In the genomic region with DNA sequence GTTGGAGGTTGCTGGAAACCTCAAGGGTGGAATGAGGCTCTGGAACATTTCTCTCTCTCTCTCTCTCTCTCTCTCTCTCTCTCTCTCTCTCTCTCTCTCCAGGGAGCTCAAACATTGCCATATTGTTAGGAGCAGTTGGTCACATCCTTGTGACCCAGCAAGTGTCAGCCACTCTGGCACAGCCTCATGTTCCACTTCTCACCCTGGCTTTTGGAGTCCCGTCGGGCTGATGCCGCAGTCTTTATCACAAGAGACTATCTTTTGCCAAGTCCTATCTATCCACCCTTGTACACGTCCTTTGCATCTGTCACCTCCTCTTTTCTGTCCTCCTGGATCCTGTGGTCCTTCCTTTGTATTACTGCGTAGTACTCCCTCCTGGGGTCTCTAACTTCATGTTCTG, we compare ENCODE assay signal across 16 mouse cellular contexts.
DNase-seq lines count a peak whose midpoint lies in the region; ATAC-seq and TF ChIP-seq lines count a peak whose summit lies in the region.
"Had no signal": no experiment of that assay in that cellular context is flagged by ENCODE, and none has a peak within 500 bp of the region (broad histone marks: within the 10 kb centered on the region; RNA-seq: fewer than 3 reads in every experiment).

No protein-coding gene starts in this region.

- peak; percentile 41 to 48 for DNase-seq in cerebellum, adult 18-20 months
- DNase-seq in left cerebral cortex, adult 2 months (ENCODE audit: extremely low spot score in 1 of 2, low spot score in 2 of 2), result no peak
- no peak for DNase-seq in left cerebral cortex, postnatal 10 days (ENCODE audit: extremely low spot score in 1 of 2, low spot score in 2 of 2)
- DNase-seq in forebrain, postnatal 0 days, result peak; percentile 19
- no peak for DNase-seq in liver, postnatal 0 days
- no peak for DNase-seq in ovary, postnatal 36 days (ENCODE audit: low spot score)
- DNase-seq: adrenal gland, postnatal 36 days; lung, adult 18-20 months; lung, postnatal 4 days; right cerebral cortex, postnatal 14 days had no signal

- H3K9me3 ChIP-seq in forebrain, postnatal 0 days (ENCODE audit: low read length), result no peaks in the 10 kb centered on the region
- H3K9me3 ChIP-seq in midbrain, embryonic 16.5 days (replicated peaks; ENCODE audit: control insufficient read depth, low read length, poor library complexity, severe bottlenecking), result no peaks in the 10 kb centered on the region
- H3K9me3 ChIP-seq in liver, postnatal 0 days (ENCODE audit: low read length), result no peaks in the 10 kb centered on the region
- H3K9me3 ChIP-seq: embryonic facial prominence, embryonic 10.5 days; heart, embryonic 15.5 days; limb, embryonic 15.5 days had no signal

- intact Hi-C loops in left cerebral cortex, adult 2 months (cut with DNase I), result no loop called here
- intact Hi-C loops in left cerebral cortex, postnatal 10 days (cut with DNase I), result no loop called here

- no peaks in the 10 kb centered on the region for H3K27me3 ChIP-seq in forebrain, postnatal 0 days (ENCODE audit: insufficient read depth, low read length)
- H3K27me3 ChIP-seq in midbrain, embryonic 16.5 days (ENCODE audit: control insufficient read depth, insufficient read depth, low read depth, low read length), result no peaks in the 10 kb centered on the region
- H3K27me3 ChIP-seq in liver, postnatal 0 days (ENCODE audit: insufficient read depth, low read length), result peaks cover 40% of the 10 kb centered on the region

- H3K4me3 ChIP-seq in left cerebral cortex, adult 2 months, result no peak overlapping the region
- H3K4me3 ChIP-seq in forebrain, postnatal 0 days (ENCODE audit: low read depth, low read length), result no peak overlapping the region
- no peak overlapping the region for H3K4me3 ChIP-seq in midbrain, embryonic 16.5 days (ENCODE audit: low read depth, low read length)
- H3K4me3 ChIP-seq in liver, postnatal 0 days (ENCODE audit: low read depth, low read length), result no peak overlapping the region
- H3K4me3 ChIP-seq: embryonic facial prominence, embryonic 10.5 days; erythroblast, embryonic 14.5 days; heart, embryonic 15.5 days; limb, embryonic 15.5 days had no signal

- H3K9ac ChIP-seq in forebrain, postnatal 0 days, result no peak overlapping the region
- no peak overlapping the region for H3K9ac ChIP-seq in midbrain, embryonic 16.5 days (ENCODE audit: low read depth, low read length)
- H3K9ac ChIP-seq in liver, postnatal 0 days (replicated peaks), result no peak overlapping the region
- H3K9ac ChIP-seq: heart, embryonic 15.5 days; limb, embryonic 15.5 days had no signal

- no peak for TF ChIP-seq CTCF in left cerebral cortex, adult 2 months (IDR thresholded peaks at IDR 0.05)
- TF ChIP-seq CTCF in forebrain, postnatal 0 days (IDR thresholded peaks at IDR 0.05; ENCODE audit: low read depth), result no peak
- TF ChIP-seq CTCF in liver, postnatal 0 days (IDR thresholded peaks at IDR 0.05; ENCODE audit: low read depth), result no peak

- no peak for TF ChIP-seq EP300 in liver, postnatal 0 days (IDR thresholded peaks at IDR 0.05; ENCODE audit: low read depth)

- peaks cover 19% of the 10 kb centered on the region for H3K4me1 ChIP-seq in forebrain, postnatal 0 days (ENCODE audit: insufficient read depth)
- H3K4me1 ChIP-seq in midbrain, embryonic 16.5 days (ENCODE audit: control insufficient read depth, insufficient read depth, low read length), result peaks cover 37% of the 10 kb centered on the region
- H3K4me1 ChIP-seq in liver, postnatal 0 days (ENCODE audit: insufficient read depth), result peaks cover 6% of the 10 kb centered on the region

- no peak overlapping the region for H3K4me2 ChIP-seq in forebrain, postnatal 0 days (ENCODE audit: low read depth)
- H3K4me2 ChIP-seq in midbrain, embryonic 16.5 days (ENCODE audit: low read length), result no peak overlapping the region
- H3K4me2 ChIP-seq in liver, postnatal 0 days (ENCODE audit: low read depth, low read length), result no peak overlapping the region
- H3K4me2 ChIP-seq: heart, embryonic 15.5 days had no signal

- WGBS in forebrain, postnatal 0 days, result 49% methylated on average over 5 of the region's 5 CpGs
- 83% methylated on average over 5 of the region's 5 CpGs for WGBS in midbrain, embryonic 16.5 days
- 74% methylated on average over 5 of the region's 5 CpGs for WGBS in liver, postnatal 0 days (ENCODE audit: insufficient replicate concordance)

- H3K36me3 ChIP-seq in forebrain, postnatal 0 days (ENCODE audit: insufficient read depth), result no peaks in the 10 kb centered on the region
- H3K36me3 ChIP-seq in midbrain, embryonic 16.5 days (ENCODE audit: control insufficient read depth, insufficient read depth, low read length), result no peaks in the 10 kb centered on the region
- H3K36me3 ChIP-seq in liver, postnatal 0 days (replicated peaks; ENCODE audit: insufficient read depth, low read length), result no peaks in the 10 kb centered on the region
- H3K36me3 ChIP-seq: embryonic facial prominence, embryonic 10.5 days; heart, embryonic 15.5 days; limb, embryonic 15.5 days had no signal

- no peak for ATAC-seq in cerebellum, adult (ENCODE audit: insufficient number of reproducible peaks, low FRiP score, low TSS enrichment)
- ATAC-seq in forebrain, postnatal 0 days, result no peak
- ATAC-seq in midbrain, embryonic 16.5 days, result no peak
- ATAC-seq in liver, postnatal 0 days, result no peak

- peak overlapping the region; percentile 92 for H3K27ac ChIP-seq in left cerebral cortex, adult 2 months
- H3K27ac ChIP-seq in forebrain, postnatal 0 days (ENCODE audit: low read depth, low read length), result peak overlapping the region; percentile 95
- peak overlapping the region; percentile 80 for H3K27ac ChIP-seq in midbrain, embryonic 16.5 days (ENCODE audit: low read length)
- H3K27ac ChIP-seq in liver, postnatal 0 days (ENCODE audit: low read depth), result no peak overlapping the region
- H3K27ac ChIP-seq: embryonic facial prominence, embryonic 10.5 days; heart, embryonic 15.5 days had no signal

Comparison
In these comparisons a context has a peak if more than half of its experiments do, and no peak if none do; other contexts are left out.
1. DNase-seq: peak in cerebellum, adult 18-20 months (2 of 2) and forebrain, postnatal 0 days (single experiment); none in left cerebral cortex, adult 2 months (0 of 2), left cerebral cortex, postnatal 10 days (0 of 2), liver, postnatal 0 days (single experiment) and ovary, postnatal 36 days (single experiment).